Mouse (Mus musculus) adrenal gland, postnatal 10 days (tissue): ENCODE results near the gene Phf21b. TPM values are rescaled to one million over a fixed set of nuclear protein-coding genes. Genes with fewer than 3 reads are reported as not detected.
A peak's percentile ranks its signal among the peaks of the same experiment; 100 is the strongest.

Source experiments
- DNase-seq: peaks from one replicate; pipeline ENCODE4 v3.0.0; 2021; ENCODE audit warnings: mixed read lengths
- long read RNA-seq, 2 experiments: library from polyadenylated mRNA; stranded (forward); transcript quantifications; one replicate each; pipeline ENCODE4 v2.0.0; 2021
- total RNA-seq, 2 experiments: library from RNA; stranded (reverse); gene quantifications; 2 replicates each; pipeline ENCODE4 v1.2.3; 2021

Phf21b gene
- total RNA-seq = 1 to 10 TPM; 1.3 to 2.5 TPM
- long read RNA-seq, experiment 1, partial matches to known transcripts = 0 of 1 reads
- long read RNA-seq, experiment 1, other reads (novel, unspliced or antisense) = 1 of 1 reads
- long read RNA-seq, experiment 2, partial matches to known transcripts = 0 of 1 reads
- long read RNA-seq, experiment 2, other reads (novel, unspliced or antisense) = 1 of 1 reads

DNA sequence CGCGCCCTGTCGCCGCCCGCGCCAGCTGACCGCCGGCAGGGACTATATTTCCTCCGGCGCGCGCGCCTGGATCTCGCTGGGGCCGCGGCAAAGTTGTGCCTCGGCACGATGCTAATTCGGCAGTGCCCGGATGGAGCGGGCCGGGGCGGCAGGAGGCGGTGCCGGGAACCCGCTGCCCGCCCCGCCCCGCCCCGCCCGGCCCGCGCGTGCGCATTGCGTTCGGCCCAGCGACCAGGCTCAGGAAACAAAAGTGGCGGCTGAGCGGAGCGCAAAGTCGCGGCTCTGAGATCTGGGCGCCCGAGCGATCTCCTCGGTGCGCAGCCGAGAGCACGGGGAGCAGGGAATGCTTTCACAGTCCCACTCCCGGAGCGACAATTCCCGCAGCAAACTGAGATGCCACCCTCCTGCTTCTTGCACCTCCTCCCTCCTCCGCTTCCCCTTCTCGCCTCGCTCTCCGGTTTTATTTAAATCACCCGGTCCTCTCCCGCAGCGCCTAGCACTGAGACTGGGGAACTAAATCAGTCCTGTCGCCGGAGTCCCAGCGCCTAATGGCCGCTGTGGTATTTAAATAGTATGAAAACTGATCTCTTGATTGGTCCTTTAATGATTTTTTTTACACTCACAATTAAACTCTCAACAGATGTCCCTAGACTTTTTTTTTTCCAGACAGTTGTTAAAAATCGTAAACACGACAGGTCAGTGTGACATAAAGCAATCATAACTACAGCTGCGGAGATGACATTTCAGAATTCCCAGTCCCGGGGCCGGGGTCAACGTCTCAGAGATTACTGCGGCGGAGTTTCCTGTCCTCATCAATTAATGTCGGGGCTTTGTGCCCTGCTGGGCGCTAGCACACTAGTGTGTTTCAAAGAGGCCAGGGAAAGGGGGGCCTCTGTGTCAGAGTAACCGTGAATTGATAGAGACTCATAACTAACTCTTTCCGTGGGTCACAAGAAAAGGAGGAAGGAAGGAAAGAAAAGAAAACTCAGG lies at the start of gene Phf21b:
Gene Phf21b, minus strand, starts transcription at position 44 of the 990 bp plus-strand sequence.
- peak; percentile 94 for DNase-seq

DNA sequence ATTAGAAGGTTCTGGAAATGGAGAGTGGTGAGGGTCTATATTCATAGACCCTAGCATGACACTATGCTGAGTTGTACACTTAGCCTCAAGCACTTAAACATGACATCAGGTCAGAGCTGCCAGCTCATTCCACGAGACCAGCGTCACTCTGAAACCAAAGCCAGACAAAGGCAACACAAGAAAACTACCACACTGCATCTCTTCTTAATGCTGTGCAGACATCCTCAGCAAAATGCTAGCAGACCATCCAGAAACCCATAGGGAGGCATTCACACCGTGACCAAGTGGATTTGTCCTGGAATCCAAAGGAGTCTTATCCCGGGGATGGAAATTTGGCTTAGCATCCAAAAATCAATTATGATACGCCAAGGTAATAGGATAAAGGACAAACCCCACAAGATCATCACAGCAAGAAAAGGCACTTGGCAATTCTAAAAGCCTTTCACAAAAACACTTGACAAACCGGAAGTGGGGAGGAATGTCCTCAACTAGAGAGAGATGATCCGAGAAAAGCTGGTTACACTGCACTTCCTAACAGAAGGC lies 48.1 kb upstream of the Phf21b start:
- no peak for DNase-seq

DNA sequence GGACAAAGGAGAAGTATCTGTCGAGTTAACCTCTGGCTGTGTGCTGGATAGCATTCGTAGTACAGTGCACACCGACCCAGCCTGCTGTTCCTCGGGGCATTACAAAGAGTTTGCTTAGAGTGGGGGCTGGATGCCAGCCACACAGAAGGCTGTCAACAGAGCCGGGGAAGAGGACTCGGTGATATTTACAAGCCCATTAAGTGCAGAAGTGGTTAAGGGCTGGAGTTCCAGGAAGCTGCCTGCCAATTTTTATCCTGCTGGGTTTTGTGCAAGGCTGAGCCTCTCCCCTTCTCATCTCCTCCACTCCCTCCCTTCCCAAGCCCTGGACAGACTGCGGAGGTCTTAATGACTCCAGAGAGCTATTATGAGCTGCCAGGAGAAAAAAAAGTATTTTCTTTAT lies 42.2 kb upstream of the Phf21b start:
- peak; percentile 3 for DNase-seq

DNA sequence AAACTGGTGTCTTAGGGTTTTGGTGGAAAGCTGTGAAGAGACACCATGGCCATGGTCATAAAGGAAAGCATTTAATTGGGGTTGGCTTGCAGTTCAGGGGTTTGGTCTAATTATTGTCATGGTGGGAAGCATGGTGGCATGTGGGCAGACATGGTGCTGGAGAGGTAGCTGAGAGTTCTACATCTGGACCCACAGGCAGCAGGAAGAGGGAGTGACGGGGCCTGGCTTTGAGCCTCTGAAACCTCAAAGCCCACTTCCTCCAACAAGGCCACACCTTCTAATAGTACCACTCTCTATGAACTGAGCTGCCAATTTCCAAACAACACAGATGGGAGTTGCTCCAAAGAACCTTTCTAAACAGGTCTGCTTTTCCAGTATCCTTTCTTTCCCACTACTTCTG lies 40.8 kb upstream of the Phf21b start:
- DNase-seq = no peak

DNA sequence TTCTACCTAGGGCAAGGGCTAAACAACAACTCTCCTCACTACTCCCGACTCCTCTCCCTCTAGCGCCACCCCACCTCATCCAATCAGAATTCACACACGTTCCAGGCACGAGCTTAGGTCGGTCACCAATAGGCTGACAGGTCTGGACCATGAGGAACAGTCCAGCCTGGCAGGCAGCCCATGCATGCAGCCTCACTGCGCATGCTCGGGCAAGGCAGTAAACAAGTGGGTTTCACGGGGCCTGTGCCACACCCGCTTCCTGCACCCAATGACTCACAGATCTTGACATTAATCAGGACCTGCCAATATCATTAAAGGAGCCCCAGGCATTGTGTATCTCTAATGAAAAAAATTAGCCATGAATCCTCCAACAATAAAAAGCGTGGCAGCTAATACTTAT lies 40.4 kb upstream of the Phf21b start:
- peak; percentile 8 for DNase-seq

DNA sequence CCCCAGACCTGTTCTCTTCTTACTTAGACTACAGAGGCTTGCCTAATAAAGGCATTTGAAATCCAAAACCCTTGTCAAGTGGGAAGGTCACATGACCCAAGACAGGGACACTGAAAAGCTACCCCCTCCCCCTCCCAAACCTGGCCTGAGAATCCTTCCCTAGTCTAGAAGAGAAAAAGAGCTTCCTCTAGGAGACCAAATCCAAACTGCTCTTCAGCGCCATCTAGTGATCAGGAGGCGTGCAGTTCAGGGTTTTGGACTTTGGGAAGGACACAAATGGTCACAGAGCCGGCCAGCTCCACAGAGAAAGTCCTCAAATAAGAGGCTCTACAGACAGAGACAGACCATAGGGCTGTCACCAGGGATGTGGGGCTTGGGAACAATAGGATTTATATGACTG lies 35.8 kb upstream of the Phf21b start:
- peak; percentile 79 for DNase-seq

DNA sequence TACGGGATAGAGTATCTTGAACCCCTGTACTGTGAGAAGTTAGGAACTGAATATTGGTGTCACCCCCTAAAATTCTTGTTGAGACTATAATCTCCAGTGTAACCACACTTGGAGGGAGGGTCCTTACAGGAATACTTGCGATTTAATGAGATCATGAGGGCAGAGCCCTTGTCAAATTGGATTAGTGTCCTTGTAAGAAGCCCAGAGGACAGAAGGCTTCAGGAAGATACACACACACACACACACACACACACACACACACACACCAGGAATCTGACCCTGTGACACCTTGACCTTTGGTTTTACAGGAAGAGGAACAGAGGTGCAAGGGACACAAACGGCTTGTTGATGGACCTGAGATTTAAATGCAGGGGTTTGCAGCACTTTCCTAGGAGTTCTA lies 35.4 kb upstream of the Phf21b start:
- DNase-seq = no peak

DNA sequence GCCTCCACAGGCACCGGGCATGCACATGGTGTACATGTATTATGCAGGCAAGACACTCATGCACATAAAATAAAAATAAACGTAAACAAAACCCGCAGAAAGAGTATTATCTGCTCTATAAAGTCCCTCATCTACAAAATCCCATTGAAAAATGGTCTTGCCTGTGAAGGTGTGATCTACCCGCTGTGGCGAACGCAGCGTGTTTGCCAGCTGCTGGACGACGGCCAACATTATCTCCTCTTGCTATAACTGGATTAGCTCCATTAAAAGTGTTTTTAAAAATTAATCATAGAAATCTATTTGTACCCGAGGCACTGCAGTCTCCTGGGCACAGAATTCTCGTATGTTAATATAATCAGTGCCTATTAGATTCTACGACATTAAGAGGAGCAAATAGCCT lies 32.2 kb upstream of the Phf21b start:
- DNase-seq = peak; percentile 6

DNA sequence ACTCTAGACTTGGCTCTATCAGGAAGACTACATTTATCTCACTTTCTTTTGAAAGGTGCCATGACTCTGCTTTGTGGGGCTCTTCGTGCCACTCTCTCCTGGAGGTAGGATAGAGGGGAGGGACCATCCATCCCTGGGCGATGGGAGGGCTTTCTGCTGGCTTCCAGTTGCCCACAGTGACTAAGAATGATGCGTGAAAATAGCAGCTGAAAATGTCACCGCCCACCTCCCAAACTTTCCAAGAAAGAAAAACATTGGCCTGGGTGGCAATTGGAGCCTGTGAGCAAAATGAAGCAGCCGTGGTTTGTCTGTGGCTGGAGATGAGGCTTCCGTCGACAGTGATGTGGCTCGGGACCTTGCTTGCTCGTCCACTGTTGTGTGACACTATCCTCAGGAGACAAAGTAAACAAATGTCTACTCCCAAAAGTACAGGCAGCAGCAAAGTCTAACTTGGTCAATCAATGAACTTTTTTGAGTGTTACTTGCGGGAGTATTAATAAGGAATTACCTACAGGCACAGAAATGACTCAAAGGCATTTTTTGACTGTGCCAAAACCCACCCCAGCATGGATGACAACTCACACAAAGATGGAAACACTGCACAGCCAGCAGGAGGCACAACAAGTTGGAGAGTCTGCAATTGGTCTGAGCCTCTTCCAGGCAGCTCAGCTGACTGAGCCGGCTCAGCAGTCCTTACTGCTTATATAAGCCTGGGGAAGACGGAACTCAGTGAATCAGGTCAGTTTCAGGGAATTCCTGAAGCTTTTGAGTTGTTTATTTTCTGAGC lies 21.4 kb upstream of the Phf21b start:
- no peak for DNase-seq

DNA sequence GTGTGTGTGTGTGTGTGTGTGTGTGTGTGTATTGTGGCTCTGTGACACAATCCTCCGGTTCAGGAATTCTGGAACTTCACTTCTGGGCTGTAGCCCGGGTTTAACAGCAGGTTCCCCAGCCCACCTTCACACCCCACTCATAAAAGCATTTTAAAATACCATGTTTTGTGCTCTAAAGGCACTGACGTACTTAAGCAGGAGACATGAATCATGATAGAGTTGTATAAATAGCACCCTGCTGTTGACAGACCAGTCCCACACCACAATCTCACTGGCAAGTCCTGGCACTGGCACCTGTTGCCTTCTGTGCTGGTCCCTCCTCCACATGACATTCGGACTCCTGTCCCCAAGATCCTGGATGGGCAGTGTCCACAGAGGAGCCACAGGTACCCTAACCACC lies 18.0 kb upstream of the Phf21b start:
- DNase-seq = no peak

DNA sequence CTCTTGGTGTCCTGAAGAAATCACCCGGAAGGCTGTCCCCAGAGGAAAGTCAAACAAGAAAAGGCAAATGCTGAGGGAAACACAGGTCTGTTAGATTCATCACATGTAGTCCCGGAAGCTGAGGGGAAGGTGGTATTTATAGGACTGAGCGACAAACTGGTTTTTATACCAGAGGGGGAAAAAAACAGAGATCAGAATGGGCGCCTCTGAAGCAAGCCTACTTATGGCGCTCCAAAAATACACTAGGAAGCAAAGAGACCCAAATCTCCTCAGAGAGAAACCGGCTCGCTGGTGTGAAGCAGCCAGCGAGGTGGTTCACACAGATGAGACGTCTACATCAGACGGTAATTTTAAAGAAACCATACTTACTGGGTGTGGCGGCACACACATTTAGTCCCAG lies 17.2 kb upstream of the Phf21b start:
- no peak for DNase-seq

DNA sequence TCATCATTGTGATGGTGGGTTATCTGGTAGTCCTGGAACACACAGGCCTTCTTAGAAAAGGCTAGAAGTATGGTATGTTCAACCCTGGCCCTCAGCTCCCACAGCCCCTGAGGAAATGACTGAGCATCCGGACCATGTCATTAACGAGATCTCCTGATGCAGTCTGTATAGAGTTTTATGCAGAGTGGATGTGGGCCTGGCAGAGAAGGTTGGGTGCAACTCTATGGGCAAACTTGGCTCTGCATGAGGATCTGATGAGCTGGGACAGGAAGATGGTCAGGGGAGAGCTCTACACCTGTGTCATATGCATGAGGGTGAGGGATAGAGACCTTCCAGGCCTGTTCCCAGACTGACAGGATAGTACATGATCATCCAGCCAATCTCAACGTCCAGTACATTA lies 16.0 kb upstream of the Phf21b start:
- DNase-seq = no peak

DNA sequence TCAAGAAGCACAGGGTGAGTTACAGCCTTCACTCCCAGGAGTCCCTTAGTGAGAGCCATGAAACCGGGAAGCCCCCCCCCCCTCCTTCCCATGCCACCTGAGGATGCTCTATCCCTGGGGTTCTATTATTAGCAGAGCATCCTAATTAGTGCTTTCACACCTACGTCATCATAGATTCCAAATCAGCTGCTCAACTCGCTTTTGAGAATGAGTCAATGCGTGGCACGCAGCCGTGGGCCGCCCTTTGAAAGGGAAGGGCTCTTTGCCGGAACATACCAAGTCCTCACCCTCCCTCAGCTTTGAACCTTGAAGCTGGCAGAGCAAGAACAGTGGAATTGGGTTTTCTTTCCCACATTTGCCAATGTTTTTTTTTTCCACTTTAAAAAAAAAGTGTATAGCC lies 6.1 kb upstream of the Phf21b start:
- DNase-seq = no peak

DNA sequence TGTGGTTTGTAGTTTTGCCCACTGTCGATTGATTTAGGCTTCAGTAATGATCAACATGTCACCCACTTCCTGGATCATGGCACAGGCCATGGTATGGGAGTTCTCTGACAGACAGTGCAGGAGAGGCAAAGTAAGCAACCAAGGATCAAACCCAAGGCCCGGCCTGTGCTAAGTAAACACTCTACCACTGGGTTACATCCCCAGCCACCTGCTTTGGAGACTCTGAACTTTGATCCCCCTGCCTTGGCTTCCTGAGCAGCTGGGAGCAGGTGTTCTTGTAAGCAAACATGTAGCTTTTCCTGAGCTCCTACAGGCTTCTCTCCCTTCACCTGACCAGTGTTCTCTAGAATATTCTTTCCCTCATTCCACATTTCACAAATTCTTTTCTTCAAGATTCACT lies 1.8 kb upstream of the Phf21b start:
- DNase-seq = no peak

DNA sequence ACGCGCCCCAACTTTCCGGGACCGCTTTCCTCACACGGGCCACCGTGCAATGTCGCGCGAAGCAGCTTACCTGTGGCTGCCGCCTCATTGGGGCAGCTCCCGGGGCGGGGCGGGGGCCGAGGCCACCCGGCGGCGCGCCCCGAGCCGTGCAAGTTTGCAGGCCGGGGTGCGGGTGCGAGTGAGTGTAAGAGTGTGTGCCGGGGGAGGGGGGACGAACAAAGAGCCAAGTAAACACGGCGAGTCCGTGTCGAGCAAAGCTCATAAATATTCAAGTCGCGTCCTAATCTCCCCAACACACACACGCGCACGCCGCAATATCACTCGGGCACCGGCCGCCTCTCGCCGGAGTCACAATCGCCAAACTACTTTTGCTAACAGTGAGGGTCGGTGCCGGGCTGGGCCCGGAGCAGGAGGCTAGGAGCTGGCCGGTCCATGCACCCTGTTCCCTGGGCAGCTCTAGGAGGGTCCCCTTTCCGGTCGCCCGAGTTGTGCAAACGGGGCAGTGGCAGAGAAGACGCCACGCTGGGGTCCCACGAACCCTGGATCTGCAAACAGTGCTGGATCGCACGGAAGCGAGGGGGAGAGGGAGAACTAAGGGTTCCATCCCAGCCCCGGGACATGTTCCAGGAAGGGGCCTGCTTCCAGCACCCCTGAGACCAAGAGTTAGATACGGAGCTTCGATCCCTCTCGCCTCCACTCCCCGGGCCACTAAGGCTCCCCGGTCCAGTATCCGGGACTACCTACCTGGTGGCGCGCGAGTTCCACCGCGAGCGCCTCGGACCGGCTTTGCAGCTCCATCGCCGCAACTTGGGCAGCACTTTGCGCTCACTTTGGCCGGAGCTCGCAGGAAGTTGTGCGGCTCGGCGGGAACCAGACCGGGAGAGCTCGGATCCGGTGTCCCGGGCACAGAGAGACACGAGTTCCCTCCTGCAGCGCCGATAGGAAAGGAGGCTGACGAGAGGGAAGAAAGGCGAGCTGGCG lies 638 bp downstream of the Phf21b start:
- peak; percentile 62 for DNase-seq

DNA sequence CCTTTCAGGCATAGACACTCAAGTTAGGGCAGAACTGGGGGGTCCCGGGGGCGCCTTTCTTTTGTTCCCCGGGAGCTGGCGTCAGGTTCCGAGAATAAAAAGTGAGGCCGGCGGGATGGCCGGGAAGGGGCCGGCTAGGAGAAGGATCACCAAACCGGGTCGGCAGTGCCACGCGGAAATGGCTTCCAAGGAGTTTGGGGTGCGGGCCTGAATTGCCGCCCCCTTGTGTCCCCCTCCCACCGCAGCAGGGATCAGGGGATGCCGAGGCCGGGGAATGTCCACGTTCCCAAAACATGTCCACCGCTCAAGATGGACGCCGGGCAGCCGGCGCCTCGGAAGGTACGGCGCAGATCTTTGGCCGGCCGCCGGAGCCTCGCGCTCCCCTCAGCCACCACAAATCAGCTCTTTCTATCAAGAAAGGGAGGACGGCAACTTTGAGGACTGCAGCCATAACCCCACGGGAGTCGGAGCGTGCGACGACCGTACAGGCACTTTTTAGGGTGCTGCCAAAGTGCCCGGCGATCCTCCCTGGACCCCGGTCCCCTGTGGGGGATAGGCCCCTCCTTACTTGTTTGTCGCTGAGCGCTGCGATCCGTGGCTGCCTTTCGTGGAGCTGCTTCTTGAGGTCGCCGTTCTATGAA lies 1.6 kb downstream of the Phf21b start:
- peak; percentile 14 for DNase-seq

DNA sequence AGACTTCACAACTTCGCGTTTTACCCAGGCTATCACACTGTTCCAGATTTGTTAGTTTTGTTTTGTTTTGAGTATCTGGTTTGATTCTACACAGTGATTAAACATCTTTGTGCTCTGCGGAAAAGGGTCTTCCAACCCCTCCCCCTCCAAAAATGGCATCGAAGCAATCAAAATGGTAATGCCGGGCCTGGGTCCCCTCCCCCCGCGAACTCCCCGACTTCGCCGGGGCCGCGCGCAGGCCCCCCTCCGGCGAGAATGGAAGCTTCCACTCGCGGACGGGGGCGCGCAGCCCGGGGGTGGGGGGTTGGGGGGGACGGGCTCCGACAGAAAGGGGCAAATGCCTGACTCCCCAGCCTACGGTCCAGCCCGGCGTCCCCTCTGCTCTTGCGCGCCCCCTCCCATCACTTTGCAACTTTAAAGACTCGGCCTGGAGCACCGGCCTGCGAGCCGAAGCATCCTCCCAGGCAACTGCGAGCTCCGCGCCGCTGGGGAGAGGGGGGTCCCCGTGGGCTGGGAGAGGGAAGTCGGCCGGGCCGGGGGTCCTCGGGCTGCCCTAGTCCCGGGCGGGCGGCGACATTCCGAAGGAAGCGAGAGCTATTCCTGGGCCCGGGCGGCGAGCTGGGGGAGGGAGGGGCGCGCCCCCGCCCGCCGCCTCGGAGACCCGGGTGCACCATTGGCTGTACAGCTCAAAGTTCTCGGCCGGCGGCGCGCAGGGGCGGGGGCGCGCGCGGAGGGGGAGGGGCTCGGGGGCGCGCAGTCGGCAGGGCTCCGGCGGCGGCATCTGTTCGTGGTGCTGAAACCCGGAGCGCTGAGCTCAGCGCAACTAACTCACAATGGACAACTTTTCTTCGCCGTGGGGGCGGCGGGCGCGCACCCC lies 2.4 kb downstream of the Phf21b start:
- DNase-seq = peak; percentile 90

DNA sequence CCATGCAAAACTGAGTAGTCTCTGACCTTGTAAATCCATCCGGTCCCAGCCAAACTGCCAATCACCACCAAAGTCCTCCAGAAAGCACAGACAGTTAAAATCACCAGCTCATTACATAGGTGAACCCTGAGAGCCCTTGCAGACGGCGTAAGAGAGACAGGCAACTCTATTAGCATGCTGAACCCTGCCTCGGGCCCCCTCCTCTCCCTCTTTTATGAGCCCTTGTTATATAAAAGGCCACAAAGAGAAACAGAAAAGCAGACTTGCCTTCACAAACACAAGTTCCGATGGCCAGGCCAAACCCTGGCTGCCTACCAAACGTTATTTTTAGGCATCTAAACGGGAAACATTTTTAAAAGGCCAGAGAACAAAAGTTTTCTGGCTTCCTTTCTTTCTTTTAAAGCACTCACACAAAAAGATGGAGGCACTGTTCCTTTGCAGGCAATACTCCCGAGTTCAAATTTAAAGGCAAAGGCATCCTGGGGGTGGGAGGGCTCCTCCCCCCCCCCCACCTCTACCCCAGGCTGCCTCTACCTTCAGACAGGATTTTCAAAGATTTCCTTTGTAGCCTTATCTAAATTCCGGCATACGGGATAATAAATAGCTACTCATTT lies 3.3 kb downstream of the Phf21b start:
- peak; percentile 43 for DNase-seq

DNA sequence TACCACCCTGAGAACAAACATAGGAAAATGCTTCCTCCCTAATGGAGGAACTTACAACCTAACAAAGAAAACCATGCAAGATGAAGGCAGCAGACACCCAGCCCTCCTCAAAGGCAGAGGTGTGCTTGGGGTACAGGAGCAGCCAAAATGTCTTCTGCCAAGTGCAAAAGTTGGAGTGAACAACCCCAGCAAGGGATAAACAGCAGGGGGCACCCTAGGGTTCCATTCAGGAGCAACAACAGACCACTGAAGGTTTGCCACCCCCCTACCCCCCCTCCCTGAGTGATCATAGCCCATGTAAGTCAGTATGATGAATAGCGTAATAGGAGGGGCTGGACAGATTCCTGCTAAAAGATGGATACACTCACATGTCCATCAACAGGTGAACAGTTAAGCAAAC lies 5.5 kb downstream of the Phf21b start:
- peak; percentile 10 for DNase-seq
